Mouse (Mus musculus) heart, embryonic 14.5 days (tissue): ENCODE measurements around the gene Paxbp1. TPM values are rescaled to one million over a fixed set of nuclear protein-coding genes. Genes with fewer than 3 reads are reported as not detected.

Experiments
- polyA plus RNA-seq: library from polyadenylated mRNA; unstranded; fragments of >200 nt; fragmentation: Nextera tagmentation; extraction: Ambion mirVana; gene quantifications from 2 replicates; pipeline ENCODE4 v1.2.1, GENCODE M21; 2014

The Paxbp1 gene
- polyA plus RNA-seq, 1 experiment from 2014 or later = 45.1 TPM

Other genes with a start within 250 kb of the Paxbp1 start
- gene Urb1, start 234.1 kb downstream of the Paxbp1 start, polyA plus RNA-seq = 7.2 and 7.6 TPM in 2 replicates
- gene Eva1c, start 217.8 kb downstream of the Paxbp1 start, polyA plus RNA-seq = 3.0 and 3.3 TPM in 2 replicates
- gene Cfap298, start 109.4 kb downstream of the Paxbp1 start, polyA plus RNA-seq = 35.6 and 36.6 TPM in 2 replicates
- 14.1 and 16.5 TPM in 2 replicates for gene Synj1, start 33.2 kb downstream of the Paxbp1 start, polyA plus RNA-seq
- gene 4932438H23Rik, start 50.6 kb upstream of the Paxbp1 start, polyA plus RNA-seq = 0.18 and 0.19 TPM in 2 replicates
- not detected in 2 replicates for gene Olig2, start 180.9 kb upstream of the Paxbp1 start, polyA plus RNA-seq
- 0.09 TPM in 1 of 2 replicates, not detected in the other for gene Olig1, start 225.2 kb upstream of the Paxbp1 start, polyA plus RNA-seq